Mouse (Mus musculus) E14TG2a.4 (cell line): ENCODE data around the gene Hydin.

Experiments
- CTCF ChIP-seq: conservative IDR thresholded peaks from 2 replicates; pipeline ENCODE4 v1.5.1; 2014; ENCODE audit warnings: low read length
- POU5F1 ChIP-seq: IDR thresholded peaks from 2 replicates; pipeline ENCODE4 v1.6.1; 2014; ENCODE audit warnings: low read length, borderline replicate concordance

GRCm38 (mm10) chr8:110482275-110482674 lies 215.5 kb downstream of the Hydin start:
- TF ChIP-seq CTCF = no peak
- TF ChIP-seq POU5F1 = no peak
